Mouse (Mus musculus) urinary bladder, postnatal 14 days (tissue): Measurements from ENCODE around the gene Ccdc88b.
"Not testable (repeated sequence)": the region's sequence is repeated elsewhere in the genome, so short reads cannot be mapped to it uniquely, and the experiment has no call there.

Experiments used
- DNase-seq: peaks from one replicate; pipeline ENCODE4 v3.0.0; 2021; ENCODE audit warnings: low spot score

The Ccdc88b gene

DNA sequence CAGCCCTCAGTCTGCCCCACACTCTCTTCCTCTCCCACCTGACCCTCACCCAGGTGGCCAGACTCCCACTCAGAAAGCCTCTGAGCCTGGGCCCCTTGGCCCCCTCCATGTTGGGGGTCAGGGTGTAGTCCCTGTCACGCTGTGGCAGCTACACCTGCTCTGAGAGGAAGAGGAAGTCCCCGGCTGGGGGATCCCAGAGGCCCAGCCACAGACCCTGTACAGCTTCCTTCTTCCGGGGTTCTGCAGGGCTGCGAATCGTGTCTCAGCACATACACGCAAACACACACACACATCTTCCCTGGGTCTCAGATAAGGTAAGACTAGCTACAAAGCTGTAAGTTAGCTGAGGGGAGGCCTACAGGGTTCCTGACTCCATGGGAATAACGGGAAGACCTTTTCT lies at the start of gene Ccdc88b:
Gene Ccdc88b (minus strand): TSS at position 181 of the 400 bp plus-strand sequence.
- no peak for DNase-seq

DNA sequence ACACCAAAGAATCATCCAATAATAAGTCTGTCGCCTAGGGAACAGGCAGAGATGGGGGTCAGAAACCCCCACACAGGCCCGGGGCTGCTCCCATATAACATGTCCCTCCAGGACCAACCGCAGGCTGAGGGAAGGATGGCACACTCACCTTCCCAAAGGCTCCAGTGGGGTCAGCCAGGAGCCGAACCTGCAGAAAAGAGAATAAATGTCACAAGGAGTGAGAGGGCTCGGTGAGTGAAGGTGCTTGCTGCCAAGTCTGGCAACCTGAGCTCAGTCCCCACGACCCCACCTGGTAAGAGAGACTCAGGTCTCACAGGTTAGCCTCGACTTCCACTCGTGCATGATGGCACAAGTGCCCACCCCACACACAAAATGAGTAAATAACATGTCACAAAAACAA lies 49.1 kb upstream of the Ccdc88b start:
- DNase-seq: no peak

DNA sequence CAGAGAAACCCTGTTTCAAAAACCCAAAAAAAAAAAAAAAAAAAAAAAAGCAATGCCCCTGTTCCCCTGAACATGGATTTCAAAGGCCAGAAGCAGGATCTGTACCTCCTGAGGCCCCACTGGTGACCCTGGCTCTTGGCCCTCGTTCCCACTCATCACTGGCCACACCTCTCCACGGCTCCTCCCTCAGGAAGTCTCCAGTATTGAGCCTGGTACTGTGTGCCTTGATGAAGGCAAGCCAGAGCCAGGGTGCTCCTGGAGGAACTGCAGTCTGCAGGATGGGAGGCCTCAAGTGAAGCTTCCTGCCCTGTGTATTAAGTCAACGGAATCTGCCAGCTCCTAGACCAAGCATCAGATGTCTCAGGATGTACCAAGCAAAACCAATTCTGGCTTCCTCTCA lies 48.2 kb upstream of the Ccdc88b start:
- no peak for DNase-seq

DNA sequence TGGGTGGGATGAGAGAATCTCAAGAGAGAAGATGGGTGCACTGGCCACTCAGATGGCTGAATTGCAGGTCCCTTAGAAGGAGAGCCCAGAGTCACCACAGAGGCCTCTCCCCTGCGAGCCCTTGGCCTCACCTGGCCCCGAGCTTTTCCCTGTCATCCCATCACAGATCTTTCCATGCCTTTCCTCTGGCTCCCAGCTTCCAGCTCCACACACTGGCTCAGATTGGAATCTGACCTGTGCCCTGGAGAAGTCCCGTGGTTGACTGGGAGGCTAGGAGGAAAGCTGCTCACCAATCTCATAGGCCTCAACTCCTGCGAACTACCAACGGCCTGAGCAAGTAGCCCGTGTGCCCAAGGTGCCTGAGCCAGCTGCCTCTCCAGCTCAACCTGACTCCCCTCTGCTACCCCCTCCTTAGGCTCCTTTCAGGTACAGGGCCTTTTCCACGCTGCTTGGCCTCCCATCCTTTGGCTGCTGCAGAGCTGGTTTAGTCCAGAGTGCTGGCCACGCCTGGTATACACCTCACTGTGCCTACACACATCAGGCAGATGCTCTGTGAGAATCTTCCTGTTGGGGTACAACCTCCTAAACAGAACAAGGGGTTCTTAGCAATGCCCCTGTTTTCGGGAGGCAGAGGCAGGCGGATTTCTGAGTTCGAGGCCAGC lies 47.6 kb upstream of the Ccdc88b start:
- DNase-seq: no peak

DNA sequence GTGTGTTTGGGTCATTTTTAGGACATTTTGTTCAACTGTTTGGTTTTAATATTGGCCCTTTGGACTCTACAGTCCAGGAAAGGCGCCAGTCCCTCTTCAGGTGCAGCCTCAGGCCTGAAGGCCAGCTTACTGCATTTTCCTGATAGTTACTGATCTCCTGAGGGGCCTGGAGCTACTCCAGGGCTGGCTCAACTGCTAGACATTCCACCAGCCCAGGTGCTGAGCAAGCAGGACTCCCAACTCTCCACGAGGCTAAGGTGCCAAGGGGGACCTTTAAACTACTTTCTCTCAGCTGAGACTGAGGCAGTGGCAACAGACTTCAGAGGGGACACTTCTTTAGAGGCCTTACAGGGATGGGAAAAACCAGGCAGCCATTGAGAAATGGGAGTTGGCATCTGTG lies 46.8 kb upstream of the Ccdc88b start:
- no peak for DNase-seq

DNA sequence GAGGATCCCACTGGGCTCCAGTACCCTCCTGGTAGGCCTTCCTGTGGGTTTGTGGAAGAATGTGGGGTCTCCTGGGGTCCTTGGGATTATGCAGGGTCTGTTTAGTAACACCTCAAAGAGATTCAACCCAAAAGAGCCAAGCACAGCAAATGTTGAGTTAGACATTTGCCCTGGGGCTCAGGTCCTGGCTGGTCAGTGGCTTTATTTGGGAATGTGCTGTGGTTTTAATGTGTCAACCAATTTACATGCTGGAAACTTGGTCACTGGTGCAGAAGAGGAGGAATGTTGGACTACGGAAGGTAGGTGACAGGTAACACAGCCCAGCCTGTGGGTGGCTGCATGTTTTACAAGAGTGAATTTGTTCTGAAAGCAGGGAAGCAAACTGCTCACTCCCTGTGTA lies 45.0 kb upstream of the Ccdc88b start:
- DNase-seq: no peak

DNA sequence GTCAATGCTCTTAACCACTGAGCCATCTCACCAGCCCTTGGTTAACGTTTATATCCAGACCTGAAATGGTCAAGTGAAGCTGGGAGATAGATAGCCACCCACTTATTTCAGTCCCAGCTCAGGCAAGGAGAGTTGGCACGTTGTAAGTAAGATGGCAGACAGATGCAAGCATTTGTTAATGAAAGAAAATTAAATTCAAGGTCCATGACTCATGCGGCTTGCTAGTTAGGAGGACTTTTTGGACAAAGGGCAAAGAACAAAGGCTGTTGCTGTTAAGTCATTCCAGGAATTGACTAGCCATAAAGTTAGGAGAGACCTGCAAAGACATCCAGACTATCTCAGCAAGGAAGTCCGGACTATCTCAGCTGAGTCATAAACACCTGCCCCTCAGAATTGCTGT lies 41.6 kb upstream of the Ccdc88b start:
- DNase-seq: no peak

DNA sequence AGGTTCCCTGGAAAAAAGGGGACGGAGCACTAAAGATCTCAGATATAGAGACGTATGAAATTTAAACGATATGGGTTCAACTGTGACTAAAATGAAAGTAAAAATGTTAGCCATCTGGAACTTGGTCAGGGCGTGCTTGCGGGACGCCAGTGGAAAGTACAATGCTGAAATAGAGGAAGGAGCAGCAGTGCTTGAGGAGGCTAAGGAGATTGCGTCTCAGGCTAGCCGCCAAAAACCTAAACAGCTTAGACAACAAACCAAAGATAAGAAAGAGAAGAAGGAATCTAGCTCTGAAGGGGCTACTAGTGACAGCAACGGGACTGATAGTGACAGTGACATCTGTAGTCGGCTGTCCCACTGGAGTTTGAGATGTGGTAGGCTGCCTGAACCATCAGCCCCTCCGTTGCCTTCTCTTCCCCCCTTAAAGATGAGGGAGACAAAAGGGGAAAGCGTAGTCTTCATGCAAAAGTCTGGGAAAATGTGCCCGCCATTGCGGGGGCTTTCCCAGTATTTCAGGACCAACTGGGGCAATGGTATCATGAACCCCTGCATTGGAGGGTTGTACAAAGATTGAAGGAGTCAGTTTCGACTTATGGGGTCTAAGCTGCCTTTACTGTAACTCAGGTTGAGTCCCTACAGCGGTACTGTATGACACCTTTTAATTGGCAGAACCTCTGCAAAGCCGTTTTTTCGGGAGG lies 37.7 kb upstream of the Ccdc88b start:
- DNase-seq: not testable (repeated sequence)

DNA sequence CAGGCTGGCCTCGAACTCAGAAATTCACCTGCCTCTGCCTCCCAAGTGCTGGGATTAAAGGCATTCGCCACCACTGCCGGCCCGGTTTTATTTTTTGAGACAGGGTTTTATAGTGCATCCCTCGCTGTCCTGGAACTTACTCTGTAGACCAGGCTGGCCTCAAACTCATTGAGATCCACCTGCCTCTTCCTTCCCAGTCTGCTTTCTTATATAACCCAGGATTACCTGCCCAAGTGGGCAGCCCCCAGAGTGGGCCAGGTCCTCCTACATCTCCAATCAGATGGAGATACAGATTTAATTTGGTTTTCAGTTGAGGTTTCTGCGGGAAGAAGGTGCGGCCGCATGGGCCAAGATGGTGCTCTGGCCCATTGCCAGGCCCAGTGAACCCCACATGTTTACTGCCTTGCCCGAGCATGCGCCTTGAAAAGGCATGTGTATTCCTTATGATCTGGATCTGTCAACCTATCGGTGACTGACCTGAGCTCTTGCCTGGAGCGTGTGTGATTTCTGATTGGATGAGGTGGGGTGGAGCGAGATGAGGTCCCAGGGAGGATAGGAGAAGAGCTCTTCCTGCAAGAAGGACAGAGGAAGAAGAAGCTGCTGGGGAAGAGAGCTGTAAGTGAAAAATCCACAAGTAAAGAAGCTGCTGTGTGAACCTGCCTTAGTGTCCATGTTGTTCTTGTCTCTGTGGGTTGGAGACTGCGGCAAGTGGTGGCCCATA lies 35.9 kb upstream of the Ccdc88b start:
- no peak for DNase-seq

DNA sequence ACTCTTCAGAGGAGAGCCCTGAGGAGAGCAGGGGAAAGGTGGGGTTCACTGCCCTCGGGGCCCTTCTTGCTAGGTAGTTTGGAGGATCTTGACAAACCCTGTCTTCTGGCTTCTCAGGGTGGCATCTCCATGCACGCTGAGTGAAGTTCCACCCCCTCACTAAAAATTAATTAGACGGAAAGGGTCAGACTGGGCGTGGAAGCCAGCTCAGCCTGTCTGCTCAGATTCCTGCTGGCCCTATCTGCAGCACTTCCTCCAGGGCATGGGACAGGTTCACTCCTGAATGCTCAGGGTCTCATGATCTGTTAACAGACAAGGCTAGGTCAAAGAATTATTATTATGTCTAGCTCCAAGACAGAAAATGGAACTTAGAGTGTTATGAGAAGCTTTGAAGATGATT lies 34.5 kb upstream of the Ccdc88b start:
- DNase-seq: peak; percentile 75

DNA sequence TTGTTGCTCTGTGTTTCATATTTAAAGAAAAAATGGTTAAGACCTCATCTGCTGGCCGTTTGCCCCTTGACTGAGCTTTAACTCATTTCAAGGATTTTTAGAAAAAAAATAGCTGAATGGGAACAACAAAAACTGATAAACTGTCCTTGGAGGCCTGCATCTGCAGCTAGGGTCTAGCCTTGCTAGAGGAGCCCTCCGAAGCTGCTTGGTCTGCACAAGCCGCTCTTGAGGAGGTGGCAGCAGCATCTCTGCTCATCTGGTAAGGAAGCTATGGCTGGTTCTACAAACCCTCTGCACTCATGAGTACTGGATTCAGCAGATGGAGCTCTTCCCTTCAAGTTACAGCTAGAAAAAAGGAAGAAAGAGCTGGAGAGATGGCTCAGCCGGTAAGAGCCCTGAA lies 20.0 kb upstream of the Ccdc88b start:
- DNase-seq: no peak

DNA sequence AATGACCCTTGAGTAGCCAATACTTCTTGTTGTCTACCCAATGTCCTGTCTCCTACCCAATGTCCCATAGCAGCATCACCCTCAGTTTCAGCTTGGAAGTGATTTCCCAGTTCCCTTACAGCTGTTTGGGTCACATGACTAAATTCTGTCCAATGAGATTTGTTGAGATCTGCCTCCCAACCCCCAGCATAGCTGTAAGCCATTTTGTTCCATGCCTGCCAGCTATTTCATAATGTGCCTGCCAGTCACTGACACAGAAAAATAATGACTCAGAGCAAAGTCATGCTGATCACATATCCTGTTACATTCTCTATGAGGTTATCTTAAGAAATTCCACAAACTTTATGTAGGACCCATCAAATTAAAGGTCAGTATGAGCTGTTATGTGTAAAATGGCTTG lies 18.8 kb upstream of the Ccdc88b start:
- DNase-seq: no peak

DNA sequence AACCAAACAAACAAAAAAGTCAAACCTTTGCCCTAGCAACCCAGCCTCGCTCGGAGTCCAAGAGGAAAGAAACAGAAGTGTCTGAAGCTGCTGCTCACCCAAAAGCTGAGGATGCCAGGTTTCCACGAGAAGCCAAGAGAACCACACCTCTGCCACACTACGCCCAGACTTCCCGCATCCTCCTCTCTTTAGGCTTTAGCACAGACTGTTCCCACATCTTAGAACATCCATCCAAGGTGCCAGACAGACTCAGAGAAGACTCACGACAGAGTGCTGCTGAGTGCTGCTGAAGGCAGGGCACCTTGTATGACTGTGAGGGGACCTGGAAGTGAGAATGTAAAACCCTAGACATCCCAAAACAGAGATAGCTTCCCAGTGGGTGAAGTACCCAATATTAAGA lies 17.8 kb upstream of the Ccdc88b start:
- DNase-seq: no peak

DNA sequence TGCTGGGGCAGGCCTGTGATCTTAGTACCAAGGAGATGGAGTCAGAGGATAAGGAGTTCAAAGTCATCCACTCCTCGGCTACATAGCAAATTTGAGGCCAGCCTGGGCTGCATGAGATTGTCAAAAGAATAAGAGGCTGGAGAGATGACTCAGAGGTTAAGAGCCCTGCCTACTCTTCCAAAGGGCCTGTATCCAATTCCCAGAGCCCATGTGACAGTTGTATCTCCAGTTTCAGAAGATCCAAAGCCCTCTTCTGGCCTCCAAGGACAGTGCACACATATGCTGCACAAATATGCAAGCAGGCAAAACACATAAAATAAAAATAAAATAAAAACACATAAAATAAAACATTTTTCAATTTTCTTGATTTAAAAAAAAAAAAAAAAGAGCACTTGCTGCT lies 16.2 kb upstream of the Ccdc88b start:
- no peak for DNase-seq

DNA sequence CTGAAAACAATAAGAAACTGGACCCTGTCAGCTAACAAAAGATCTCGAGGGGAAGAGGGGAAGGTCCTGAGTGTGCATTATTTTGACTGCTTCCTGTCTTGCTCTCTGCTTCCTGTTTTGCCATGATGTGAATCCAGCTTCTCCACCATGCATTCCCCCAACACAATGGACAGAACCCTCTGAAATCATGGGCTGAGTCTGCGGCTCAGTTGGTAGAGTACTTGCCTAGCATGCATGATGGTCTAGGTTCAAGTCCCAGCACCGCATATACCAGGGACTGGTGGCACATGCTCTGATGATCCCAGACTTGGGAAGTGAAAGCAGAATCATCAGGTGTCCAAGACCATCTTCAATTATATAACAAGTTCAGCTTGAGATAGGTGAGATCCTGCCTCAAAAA lies 14.7 kb upstream of the Ccdc88b start:
- DNase-seq: no peak

DNA sequence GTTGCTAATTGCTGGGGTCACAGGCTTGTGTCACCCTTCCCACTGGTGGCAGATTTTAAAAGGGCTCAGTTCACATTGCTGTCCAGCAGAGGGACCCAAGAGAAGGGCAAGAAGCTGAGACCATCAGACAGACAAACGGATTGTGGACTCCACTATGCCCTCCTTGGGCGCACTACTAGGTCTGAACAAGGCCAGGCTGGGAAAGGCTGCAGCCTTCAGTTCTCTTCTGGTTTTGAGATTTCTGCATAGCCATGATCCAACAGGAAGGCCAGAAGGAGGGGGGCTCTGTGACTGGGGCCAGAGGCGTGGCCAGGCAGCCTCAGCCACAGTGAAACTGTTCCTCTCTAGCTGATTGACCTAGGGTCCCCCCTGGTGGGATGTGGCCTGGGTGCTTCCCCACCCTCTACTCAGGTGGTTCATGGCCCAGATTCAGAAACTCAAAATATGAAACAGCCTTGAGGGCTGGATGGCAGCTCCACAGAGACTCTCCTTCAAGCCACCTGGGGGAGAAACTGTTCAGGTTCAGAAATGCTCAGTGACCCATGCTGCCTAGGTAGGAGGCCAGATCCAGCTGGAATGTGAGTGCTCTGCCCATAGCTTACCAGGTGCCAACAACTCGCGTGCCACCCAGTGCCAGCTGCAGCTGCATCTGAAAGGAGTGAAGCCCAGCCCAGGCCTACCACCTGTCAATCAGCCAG lies 13.7 kb upstream of the Ccdc88b start:
- peak; percentile 50 for DNase-seq

DNA sequence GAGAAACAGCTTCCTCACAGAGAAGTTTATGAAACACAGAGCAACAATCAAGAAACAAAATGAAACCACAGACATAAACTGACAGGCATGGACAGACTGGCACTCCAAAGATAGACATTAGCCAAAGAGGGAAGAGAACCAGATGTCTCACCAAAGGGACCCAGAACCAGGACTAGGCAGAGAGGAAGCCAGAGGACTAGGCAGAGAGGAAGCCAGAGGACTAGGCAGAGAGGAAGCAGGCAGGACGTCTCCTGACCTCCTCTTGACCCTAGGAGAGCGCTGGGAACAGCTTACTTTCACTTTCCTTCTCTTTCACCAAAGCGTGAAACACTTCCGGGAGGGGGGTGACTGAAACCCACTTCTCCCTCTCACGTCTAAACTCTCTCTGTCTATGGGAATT lies 11.3 kb upstream of the Ccdc88b start:
- DNase-seq: peak; percentile 57

DNA sequence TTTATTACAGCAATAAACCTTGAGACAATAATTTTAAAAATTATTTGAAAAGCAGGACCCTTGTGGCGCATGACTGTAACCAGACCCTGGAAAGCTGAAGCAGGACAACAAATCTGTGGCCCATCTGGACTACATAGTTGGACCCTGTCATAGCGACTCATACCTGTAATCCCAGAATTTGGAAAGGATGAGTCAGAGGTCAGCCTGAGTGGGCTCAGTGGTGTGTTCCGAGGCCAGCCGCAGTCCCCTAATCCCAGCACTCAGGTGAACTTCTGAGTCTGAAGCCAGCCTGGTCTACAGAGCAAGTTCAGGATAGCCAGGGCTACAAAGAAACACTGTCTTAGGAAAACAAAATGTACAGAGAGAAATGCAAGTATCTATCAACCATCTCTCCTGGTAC lies 3.4 kb upstream of the Ccdc88b start:
- DNase-seq: no peak

DNA sequence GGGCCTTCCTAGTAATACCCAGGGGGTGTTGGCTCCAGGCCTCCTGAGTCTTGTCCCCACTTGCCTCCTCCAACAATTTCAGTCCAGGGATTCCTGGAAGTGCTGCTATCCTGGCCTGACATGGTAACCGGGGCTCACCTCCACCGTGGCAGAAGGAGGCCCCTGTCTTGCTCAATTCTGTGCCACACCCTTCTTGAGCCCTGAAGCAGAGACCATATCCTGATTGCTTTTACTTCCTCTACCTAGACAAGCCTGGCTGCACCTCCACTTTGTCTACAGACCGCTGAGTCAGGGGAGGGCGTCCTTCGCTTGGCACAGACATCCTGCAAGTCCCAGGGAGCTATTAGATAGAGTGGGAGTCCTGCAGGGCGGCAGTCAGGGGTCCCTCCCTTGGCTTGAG lies 2.7 kb upstream of the Ccdc88b start:
- DNase-seq: no peak

DNA sequence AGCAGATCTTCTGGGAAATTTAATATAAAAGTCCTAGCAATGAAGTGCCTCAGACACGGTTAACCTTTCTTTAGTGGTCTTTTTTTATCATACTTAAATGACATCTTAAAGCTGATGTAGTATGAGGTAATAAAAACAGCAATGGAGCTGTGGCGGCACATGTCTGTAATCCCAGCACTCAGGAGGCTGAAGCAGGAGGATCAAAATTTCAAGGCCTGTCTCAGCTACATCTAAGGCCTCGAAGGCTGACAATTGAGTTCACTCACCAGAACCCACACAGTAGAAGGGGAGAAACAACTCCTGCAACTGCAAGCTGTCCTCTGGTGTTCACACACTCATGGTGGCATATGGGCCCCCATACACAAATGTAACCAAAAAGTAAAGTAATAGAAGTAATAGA lies 2.0 kb upstream of the Ccdc88b start:
- DNase-seq: no peak

DNA sequence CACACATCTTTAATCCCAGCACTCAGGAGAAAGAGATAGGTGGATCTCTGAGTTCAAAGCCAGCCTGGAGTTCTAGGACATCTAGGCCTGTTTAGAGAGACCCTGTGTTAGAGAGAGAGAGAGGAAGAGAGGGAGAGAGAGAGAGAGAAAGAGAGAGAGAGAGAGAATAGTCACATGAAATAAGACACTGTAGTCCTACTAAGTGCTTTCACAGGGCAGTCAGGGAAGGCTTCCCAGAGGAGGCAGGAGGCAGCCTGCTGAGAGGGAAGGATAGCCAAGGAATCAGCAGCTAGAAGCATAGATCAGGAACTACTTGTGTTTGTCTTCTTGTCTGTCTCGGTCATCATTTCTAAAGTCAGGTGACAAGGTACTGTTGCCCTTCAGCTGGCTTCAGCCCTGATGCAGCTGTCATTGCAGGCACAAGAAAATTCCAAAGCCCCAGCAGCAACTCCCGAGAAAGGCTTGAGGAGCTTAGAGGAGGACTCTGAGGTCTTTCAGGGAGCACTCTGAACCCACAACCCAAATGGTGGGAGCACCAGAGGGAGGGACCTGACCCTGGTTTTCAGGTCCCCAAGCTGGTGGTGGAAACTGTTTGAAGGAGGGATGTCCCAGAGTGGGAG lies 1.1 kb upstream of the Ccdc88b start:
- DNase-seq: no peak

DNA sequence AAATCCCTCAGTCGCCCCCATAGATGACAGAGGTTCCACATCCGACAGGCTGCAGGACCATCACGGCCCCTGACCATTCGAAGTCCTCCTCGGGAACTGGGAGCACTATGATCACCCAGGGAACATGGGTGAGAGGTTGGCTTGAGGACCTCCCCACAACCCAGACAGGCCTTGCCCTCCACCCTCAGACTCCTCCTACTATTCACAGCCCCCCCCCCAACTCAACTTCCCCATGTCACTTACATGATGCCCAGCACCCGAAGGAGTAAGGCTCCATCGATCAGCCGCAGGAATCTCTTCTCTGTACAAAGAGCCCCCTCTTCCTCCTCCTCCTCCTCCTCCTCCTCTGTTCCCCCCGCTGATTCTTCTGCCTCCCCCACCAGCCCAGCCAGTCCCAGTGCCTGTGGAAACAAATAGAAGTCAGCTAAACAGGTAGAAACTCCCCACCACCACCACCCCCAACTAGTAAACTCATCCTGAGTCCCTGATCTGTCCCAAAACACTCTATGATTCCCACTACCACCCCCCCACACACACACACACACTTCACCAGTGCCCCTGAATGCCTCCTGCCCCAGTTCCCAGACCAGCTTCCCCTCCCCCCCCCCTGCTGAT lies 513 bp downstream of the Ccdc88b start:
- DNase-seq: no peak
